ENCODE assay signal across 8 mouse cellular contexts in the genomic region with DNA sequence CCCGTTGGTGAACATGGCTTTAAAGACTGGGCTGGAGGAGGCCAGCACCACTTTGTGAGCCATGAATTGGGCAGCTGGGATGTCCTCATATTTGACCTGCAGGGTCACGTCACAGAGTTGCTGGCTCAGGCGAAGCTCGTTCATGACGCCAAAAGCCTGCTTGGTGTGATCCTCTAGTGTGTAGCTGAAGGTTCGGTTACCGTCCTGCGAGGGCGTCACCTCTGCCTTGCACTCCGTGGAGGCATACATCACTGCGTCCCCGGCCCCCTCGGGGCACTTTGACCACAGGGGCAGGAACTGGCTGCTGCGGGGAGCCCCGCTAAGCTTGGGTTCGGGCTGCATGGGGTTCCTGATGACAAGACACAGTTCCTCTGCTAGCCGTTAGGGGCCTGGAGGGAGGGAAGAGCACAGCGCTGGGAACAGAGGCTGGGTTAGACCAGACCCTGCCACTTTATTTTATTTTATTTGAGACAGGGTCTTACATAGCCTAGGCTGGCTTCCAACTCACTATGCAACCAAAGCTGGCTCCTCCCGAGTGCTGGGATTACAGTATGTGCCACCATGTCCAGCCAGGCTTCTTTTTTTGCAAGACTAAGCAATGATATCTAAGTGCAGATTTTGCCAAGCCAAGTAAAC. TPM values are rescaled to one million over a fixed set of nuclear protein-coding genes. Genes with fewer than 3 reads are reported as not detected.
DNase-seq lines count a peak whose midpoint lies in the region; ATAC-seq and TF ChIP-seq lines count a peak whose summit lies in the region.

No protein-coding gene starts in this region.

- 14% methylated on average over 19 of the region's 19 CpGs for WGBS in embryonic facial prominence, embryonic 15.5 days
- 20% methylated on average over 19 of the region's 19 CpGs for WGBS in hindbrain, embryonic 14.5 days
- 13% methylated on average over 19 of the region's 19 CpGs for WGBS in lung, embryonic 16.5 days

- peak; percentile 55 for TF ChIP-seq CTCF in left cerebral cortex, adult 2 months (IDR thresholded peaks at IDR 0.05)

- peak overlapping the region; percentile 77 for H3K4me2 ChIP-seq in embryonic facial prominence, embryonic 15.5 days (replicated peaks)
- peak overlapping the region; percentile 65 for H3K4me2 ChIP-seq in hindbrain, embryonic 14.5 days (replicated peaks)
- H3K4me2 ChIP-seq in lung, embryonic 16.5 days (ENCODE audit: low read depth, low read length), result peak overlapping the region; percentile 73

- H3K27ac ChIP-seq in left cerebral cortex, adult 2 months, result peak overlapping the region; percentile 95
- peak overlapping the region; percentile 93 for H3K27ac ChIP-seq in embryonic facial prominence, embryonic 15.5 days (replicated peaks)
- H3K27ac ChIP-seq in hindbrain, embryonic 14.5 days, result peak overlapping the region; percentile 90
- H3K27ac ChIP-seq in lung, embryonic 16.5 days (ENCODE audit: low read length), result peak overlapping the region; percentile 83

- intact Hi-C loops in left cerebral cortex, adult 2 months (cut with DNase I), result loop anchor here (2.0 kb wide), 1 partner anchor 51 kb away; no protein-coding TSS in a partner anchor

- DNase-seq in left cerebral cortex, adult 2 months (ENCODE audit: extremely low spot score in 1 of 2, low spot score in 2 of 2), result peak in 1 of 2 experiments; percentile 33
- DNase-seq in left cerebral cortex, adult 11 months (ENCODE audit: low spot score), result no peak
- DNase-seq in adrenal gland, postnatal 10 days, result peak; percentile 46
- DNase-seq in hindbrain, embryonic 14.5 days (ENCODE audit: low spot score), result peak; percentile 52
- DNase-seq in retina, postnatal 1 day, result peak; percentile 66
- DNase-seq in urinary bladder, postnatal 25 days (ENCODE audit: low spot score), result no peak

- peak overlapping the region; percentile 92 for H3K4me3 ChIP-seq in left cerebral cortex, adult 2 months
- H3K4me3 ChIP-seq in embryonic facial prominence, embryonic 15.5 days (replicated peaks), result peak overlapping the region; percentile 84
- peak overlapping the region; percentile 92 for H3K4me3 ChIP-seq in hindbrain, embryonic 14.5 days (replicated peaks; ENCODE audit: low read length)
- H3K4me3 ChIP-seq in lung, embryonic 16.5 days (ENCODE audit: low read length), result peak overlapping the region; percentile 95

- H3K4me1 ChIP-seq in embryonic facial prominence, embryonic 15.5 days, result peaks cover 24% of the 10 kb centered on the region
- peaks cover 21% of the 10 kb centered on the region for H3K4me1 ChIP-seq in hindbrain, embryonic 14.5 days (replicated peaks; ENCODE audit: control insufficient read depth, insufficient read depth, low read length)
- H3K4me1 ChIP-seq in lung, embryonic 16.5 days (replicated peaks; ENCODE audit: control insufficient read depth, insufficient read depth, low read length), result peaks cover 15% of the 10 kb centered on the region

- H3K36me3 ChIP-seq in embryonic facial prominence, embryonic 15.5 days, result peaks cover 36% of the 10 kb centered on the region
- H3K36me3 ChIP-seq in hindbrain, embryonic 14.5 days (replicated peaks; ENCODE audit: control insufficient read depth, insufficient read depth), result peaks cover 29% of the 10 kb centered on the region
- H3K36me3 ChIP-seq in lung, embryonic 16.5 days (ENCODE audit: control insufficient read depth, insufficient read depth, low read length), result peaks cover 21% of the 10 kb centered on the region

- H3K9ac ChIP-seq in embryonic facial prominence, embryonic 15.5 days, result peak overlapping the region; percentile 88
- peak overlapping the region; percentile 98 for H3K9ac ChIP-seq in hindbrain, embryonic 14.5 days
- peak overlapping the region; percentile 100 for H3K9ac ChIP-seq in lung, embryonic 16.5 days (ENCODE audit: low read length)

- no peaks in the 10 kb centered on the region for H3K9me3 ChIP-seq in embryonic facial prominence, embryonic 15.5 days (replicated peaks)
- no peaks in the 10 kb centered on the region for H3K9me3 ChIP-seq in hindbrain, embryonic 14.5 days (ENCODE audit: control insufficient read depth, low read length)
- no peaks in the 10 kb centered on the region for H3K9me3 ChIP-seq in lung, embryonic 16.5 days (ENCODE audit: control insufficient read depth, low read length)

- no peak; the same call in 1 of the 2 replicates for ATAC-seq in embryonic facial prominence, embryonic 15.5 days (ENCODE audit: insufficient number of reproducible peaks, low FRiP score, low TSS enrichment, low read depth)
- ATAC-seq in hindbrain, embryonic 14.5 days (ENCODE audit: low FRiP score), result 0 out of 2 replicates have a peak, but pooled peaks have one; percentile 7
- ATAC-seq in lung, embryonic 16.5 days (ENCODE audit: low read depth), result peak; percentile 19; the same call in 1 of the 2 replicates

- peaks cover 11% of the 10 kb centered on the region for H3K27me3 ChIP-seq in embryonic facial prominence, embryonic 15.5 days
- peaks cover 5% of the 10 kb centered on the region; the same call in 1 of the 2 replicates for H3K27me3 ChIP-seq in hindbrain, embryonic 14.5 days (ENCODE audit: control insufficient read depth, insufficient read depth, low read length)
- H3K27me3 ChIP-seq in lung, embryonic 16.5 days (ENCODE audit: control insufficient read depth, insufficient read depth, low read depth, low read length), result peaks cover 6% of the 10 kb centered on the region; the same call in 1 of the 2 replicates

RNA-seq across cellular contexts. Expression of a gene that starts 1.7 kb away (rescaled TPM):
- 10 to 100 TPM; 53.0 to 53.7 TPM for total RNA-seq in left cerebral cortex, adult 2 months (2021)
- 10 to 100 TPM; 39.4 to 45.8 TPM for total RNA-seq in adrenal gland, postnatal 10 days (2021)
- polyA plus RNA-seq in embryonic facial prominence, embryonic 15.5 days (2015; fragmentation: Nextera tagmentation; extraction: Ambion mirVana), result 73.2 and 76.4 TPM in 2 replicates
- polyA plus RNA-seq in hindbrain, embryonic 14.5 days (2014; fragmentation: Nextera tagmentation; extraction: Ambion mirVana), result 39.3 and 43.6 TPM in 2 replicates
- 60.4 and 61.3 TPM in 2 replicates for polyA plus RNA-seq in lung, embryonic 16.5 days (2015; fragmentation: Nextera tagmentation; extraction: Ambion mirVana)

RNA-seq across cellular contexts. Expression of a gene that starts 10.8 kb away (rescaled TPM):
- total RNA-seq in left cerebral cortex, adult 2 months (2021), result 1 to 10 TPM; 6.8 to 8.3 TPM
- total RNA-seq in adrenal gland, postnatal 10 days (2021), result 1 to 10 TPM; 1.4 to 1.7 TPM
- polyA plus RNA-seq in embryonic facial prominence, embryonic 15.5 days (2015; fragmentation: Nextera tagmentation; extraction: Ambion mirVana), result 4.5 and 5.0 TPM in 2 replicates
- polyA plus RNA-seq in hindbrain, embryonic 14.5 days (2014; fragmentation: Nextera tagmentation; extraction: Ambion mirVana), result 3.9 and 4.1 TPM in 2 replicates
- 0.11 and 0.21 TPM in 2 replicates for polyA plus RNA-seq in lung, embryonic 16.5 days (2015; fragmentation: Nextera tagmentation; extraction: Ambion mirVana)

RNA-seq across cellular contexts. Expression of a gene that starts 27.6 kb away (rescaled TPM):
- total RNA-seq in left cerebral cortex, adult 2 months (2021), result 10 to 100 TPM; 45.3 to 49.5 TPM
- total RNA-seq in adrenal gland, postnatal 10 days (2021), result 10 to 100 TPM; 45.4 to 48.1 TPM
- polyA plus RNA-seq in embryonic facial prominence, embryonic 15.5 days (2015; fragmentation: Nextera tagmentation; extraction: Ambion mirVana), result 40.5 and 44.8 TPM in 2 replicates
- polyA plus RNA-seq in hindbrain, embryonic 14.5 days (2014; fragmentation: Nextera tagmentation; extraction: Ambion mirVana), result 38.1 and 46.9 TPM in 2 replicates
- 39.9 and 42.3 TPM in 2 replicates for polyA plus RNA-seq in lung, embryonic 16.5 days (2015; fragmentation: Nextera tagmentation; extraction: Ambion mirVana)

RNA-seq across cellular contexts. Expression of a gene that starts 50.3 kb away (rescaled TPM):
- 10 to 100 TPM; 43.3 to 46.1 TPM for total RNA-seq in left cerebral cortex, adult 2 months (2021)
- total RNA-seq in adrenal gland, postnatal 10 days (2021), result 10 to 100 TPM; 28.8 to 38.4 TPM
- polyA plus RNA-seq in embryonic facial prominence, embryonic 15.5 days (2015; fragmentation: Nextera tagmentation; extraction: Ambion mirVana), result 18.2 and 19.0 TPM in 2 replicates
- 11.2 and 15.6 TPM in 2 replicates for polyA plus RNA-seq in hindbrain, embryonic 14.5 days (2014; fragmentation: Nextera tagmentation; extraction: Ambion mirVana)
- polyA plus RNA-seq in lung, embryonic 16.5 days (2015; fragmentation: Nextera tagmentation; extraction: Ambion mirVana), result 15.8 and 16.7 TPM in 2 replicates

RNA-seq across cellular contexts. Expression of a gene that starts 53.7 kb away (rescaled TPM):
- total RNA-seq in left cerebral cortex, adult 2 months (2021), result 10 to 100 TPM; 47.9 to 54.6 TPM
- total RNA-seq in adrenal gland, postnatal 10 days (2021), result 10 to 100 TPM; 16.8 to 23.8 TPM
- 57.8 and 63.0 TPM in 2 replicates for polyA plus RNA-seq in embryonic facial prominence, embryonic 15.5 days (2015; fragmentation: Nextera tagmentation; extraction: Ambion mirVana)
- polyA plus RNA-seq in hindbrain, embryonic 14.5 days (2014; fragmentation: Nextera tagmentation; extraction: Ambion mirVana), result 107 and 112 TPM in 2 replicates
- 57.7 TPM in 2 replicates for polyA plus RNA-seq in lung, embryonic 16.5 days (2015; fragmentation: Nextera tagmentation; extraction: Ambion mirVana)

Comparison
In these comparisons a context has a peak if more than half of its experiments do, and no peak if none do; other contexts are left out.
1. DNase-seq: peak in adrenal gland, postnatal 10 days (single experiment), hindbrain, embryonic 14.5 days (single experiment) and retina, postnatal 1 day (single experiment); none in left cerebral cortex, adult 11 months (single experiment) and urinary bladder, postnatal 25 days (single experiment).
2. Peak in every context shown above with its lines, with median percentiles within 50 percentile points of each other: H3K27ac ChIP-seq, H3K4me3 ChIP-seq, H3K4me2 ChIP-seq and H3K9ac ChIP-seq.